Mouse (Mus musculus) spleen, adult 2 months (tissue): ENCODE results near the gene Rnaset2b.
"Not testable (repeated sequence)": the region's sequence is repeated elsewhere in the genome, so short reads cannot be mapped to it uniquely, and the experiment has no call there.

Experiments
- CTCF ChIP-seq: fragments of 200-500 bp; IDR thresholded peaks from 2 replicates; pipeline ENCODE4 v1.5.1; 2011; ENCODE audit warnings: mild to moderate bottlenecking, inconsistent platforms; ENCODE audit not compliant: insufficient read depth, insufficient read length, insufficient replicate concordance; ENCODE audit errors: extremely low read depth
- POLR2A ChIP-seq: fragments of 200-500 bp; IDR thresholded peaks from 2 replicates; pipeline ENCODE4 v1.6.1; 2011; ENCODE audit warnings: low read depth, low read length, inconsistent platforms

DNA sequence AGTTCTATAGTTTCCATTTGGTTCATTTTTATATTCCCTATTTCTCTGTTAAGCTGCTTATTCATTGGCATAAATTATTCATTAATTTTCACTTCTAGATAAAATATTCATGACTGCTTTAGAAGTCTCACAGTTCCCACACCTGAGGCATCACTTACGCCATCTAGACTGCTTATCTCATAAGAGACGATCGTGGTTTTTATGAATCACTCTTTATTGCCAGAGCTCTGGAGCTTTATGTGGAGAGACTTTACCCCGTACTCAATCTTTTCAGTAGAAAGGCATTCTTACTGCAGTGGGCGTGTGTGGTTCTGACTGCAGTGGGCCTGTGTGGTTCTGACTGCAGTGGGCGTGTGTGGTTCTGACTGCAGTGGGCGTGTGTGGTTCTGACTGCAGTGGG lies 38.8 kb upstream of the Rnaset2b start:
- TF ChIP-seq POLR2A, CTCF: not testable (repeated sequence)
